Mouse (Mus musculus) intestine, embryonic 16.5 days (tissue): Measurements from ENCODE around the gene C8a. TPM values are rescaled to one million over a fixed set of nuclear protein-coding genes. Genes with fewer than 3 reads are reported as not detected.

Experiments used
- polyA plus RNA-seq: library from polyadenylated mRNA; unstranded; fragments of >200 nt; fragmentation: Nextera tagmentation; extraction: Ambion mirVana; gene quantifications from 2 replicates; pipeline ENCODE4 v1.2.1, GENCODE M21; 2015

The C8a gene
- polyA plus RNA-seq, 1 experiment from 2014 or later = 0.31 TPM

Other genes with a start within 250 kb of the C8a start
- 0.69 and 1.1 TPM in 2 replicates for gene C8b, start 110.1 kb downstream of the C8a start, polyA plus RNA-seq
- gene Gm17662, start 19.1 kb downstream of the C8a start, polyA plus RNA-seq = not detected in 2 replicates
- gene Fyb2, start 37.1 kb upstream of the C8a start, polyA plus RNA-seq = 0.20 and 0.22 TPM in 2 replicates
- gene Prkaa2, start 233.5 kb upstream of the C8a start, polyA plus RNA-seq = 6.3 and 7.2 TPM in 2 replicates